In genomic region chr2:58035635-58036034, GRCm38 (mm10) we compare ENCODE assay signal across 24 mouse cellular contexts. TPM values are rescaled to one million over a fixed set of nuclear protein-coding genes. Genes with fewer than 3 reads are reported as not detected.
DNase-seq lines count a peak whose midpoint lies in the region; ATAC-seq lines count a peak whose summit lies in the region.
"Had no signal": no experiment of that assay in that cellular context is flagged by ENCODE, and none has a peak within 500 bp of the region (broad histone marks: within the 10 kb centered on the region; RNA-seq: fewer than 3 reads in every experiment).

No protein-coding gene starts in this region.

- no peak overlapping the region for H3K4me3 ChIP-seq in liver, embryonic 11.5 days (ENCODE audit: low read depth, low read length)
- peak overlapping the region; percentile 80 for H3K4me3 ChIP-seq in megakaryocyte, embryonic 14.5 days (replicated peaks)
- H3K4me3 ChIP-seq: embryonic facial prominence, embryonic 12.5 days; heart, embryonic 10.5 days; hindbrain, embryonic 13.5 days had no signal

- no peak overlapping the region for H3K9ac ChIP-seq in liver, embryonic 11.5 days (ENCODE audit: low read depth, low read length)
- H3K9ac ChIP-seq: embryonic facial prominence, embryonic 12.5 days; forebrain, postnatal 0 days; hindbrain, embryonic 13.5 days had no signal

- 37% methylated on average over 4 of the region's 4 CpGs for WGBS in liver, embryonic 11.5 days

- no peaks in the 10 kb centered on the region for H3K9me3 ChIP-seq in liver, embryonic 11.5 days (ENCODE audit: control insufficient read depth, low read length)
- no peaks in the 10 kb centered on the region for H3K9me3 ChIP-seq in megakaryocyte, embryonic 14.5 days
- H3K9me3 ChIP-seq: embryonic facial prominence, embryonic 12.5 days; heart, embryonic 10.5 days; hindbrain, embryonic 13.5 days had no signal

- peak; percentile 83 for ATAC-seq in liver, embryonic 11.5 days (replicated peaks; ENCODE audit: low FRiP score)
- ATAC-seq in monocyte, adult 5-6 weeks (replicated peaks; ENCODE audit: insufficient number of reproducible peaks, low FRiP score, low TSS enrichment, poor library complexity, severe bottlenecking): no peak
- ATAC-seq: forebrain, postnatal 0 days had no signal

- no peaks in the 10 kb centered on the region for H3K36me3 ChIP-seq in liver, embryonic 11.5 days (ENCODE audit: control insufficient read depth, insufficient read depth, low read length)
- no peaks in the 10 kb centered on the region for H3K36me3 ChIP-seq in megakaryocyte, embryonic 14.5 days (replicated peaks; ENCODE audit: low read length)
- H3K36me3 ChIP-seq: embryonic facial prominence, embryonic 12.5 days; heart, embryonic 10.5 days; hindbrain, embryonic 13.5 days had no signal

- H3K27me3 ChIP-seq in liver, embryonic 11.5 days (replicated peaks; ENCODE audit: control insufficient read depth, insufficient read depth, low read length): no peaks in the 10 kb centered on the region
- H3K27me3 ChIP-seq in megakaryocyte, embryonic 14.5 days (replicated peaks): peaks cover 3% of the 10 kb centered on the region
- H3K27me3 ChIP-seq: CH12.LX; embryonic facial prominence, embryonic 12.5 days; hindbrain, embryonic 13.5 days had no signal

- H3K27ac ChIP-seq in liver, embryonic 11.5 days (ENCODE audit: low read depth, low read length): no peak overlapping the region
- H3K27ac ChIP-seq: embryonic facial prominence, embryonic 12.5 days; heart, embryonic 10.5 days; hindbrain, embryonic 13.5 days had no signal

- DNase-seq in 416B (ENCODE audit: low read depth): peak; percentile 83
- peak; percentile 25 for DNase-seq in c-Kit-positive CD71-negative TER-119-negative erythroid progenitor cells, embryonic 14.5 days (ENCODE audit: low read depth)
- DNase-seq in liver, embryonic 11.5 days (ENCODE audit: low spot score): no peak
- no peak for DNase-seq in left cerebral cortex, postnatal 36 days (ENCODE audit: low spot score in 2 of 2)
- DNase-seq in lung, postnatal 4 days: no peak
- no peak for DNase-seq in gastrocnemius, adult 8-10 months (ENCODE audit: low spot score in 2 of 2)
- DNase-seq: adrenal gland, adult 8-10 months; adrenal gland, postnatal 36 days; cerebellum, adult 11 months; cerebellum, adult 8-10 months; cerebellum, postnatal 14 days; forebrain, postnatal 0 days; gastrocnemius, postnatal 36 days; heart, adult 18-20 months; heart, postnatal 10 days; heart, postnatal 4 days had no signal

- no peaks in the 10 kb centered on the region for H3K4me1 ChIP-seq in liver, embryonic 11.5 days (replicated peaks; ENCODE audit: control insufficient read depth, insufficient read depth, low read length)
- H3K4me1 ChIP-seq in megakaryocyte, embryonic 14.5 days: peaks cover 20% of the 10 kb centered on the region
- H3K4me1 ChIP-seq: embryonic facial prominence, embryonic 12.5 days; heart, embryonic 10.5 days; hindbrain, embryonic 13.5 days had no signal

- no peak overlapping the region for H3K4me2 ChIP-seq in liver, embryonic 11.5 days
- H3K4me2 ChIP-seq: embryonic facial prominence, embryonic 12.5 days; hindbrain, embryonic 13.5 days had no signal

- intact Hi-C loops in left cerebral cortex, postnatal 36 days (cut with DNase I): no loop called here

RNA-seq across cellular contexts. Expression of gene Ermn, which starts 17.0 kb away (rescaled TPM):
- polyA plus RNA-seq in liver, embryonic 11.5 days (2014; fragmentation: Nextera tagmentation; extraction: Ambion mirVana): not detected in 2 replicates
- polyA plus RNA-seq in megakaryocyte, embryonic 14.5 days (2012; ENCODE audit: insufficient read depth, low replicate concordance): not detected in 2 replicates
- total RNA-seq in left cerebral cortex, postnatal 36 days (2021): 10 to 100 TPM; 18.9 to 24.7 TPM
- not detected in 3 replicates for total RNA-seq in monocyte, adult 5-6 weeks (2017)
- not detected for total RNA-seq in gastrocnemius, adult 8-10 months (2022)
- total RNA-seq: adrenal gland, adult 8-10 months; adrenal gland, postnatal 36 days; gastrocnemius, adult 18-20 months; gastrocnemius, postnatal 36 days; heart, adult 18-20 months; heart, postnatal 10 days; heart, postnatal 4 days had no signal
- polyA plus RNA-seq: heart, embryonic 10.5 days; heart, embryonic 14.5 days had no signal

RNA-seq across cellular contexts. Expression of gene Galnt5, which starts 38.0 kb away (rescaled TPM):
- 0.09 and 0.16 TPM in 2 replicates for polyA plus RNA-seq in liver, embryonic 11.5 days (2014; fragmentation: Nextera tagmentation; extraction: Ambion mirVana)
- polyA plus RNA-seq in megakaryocyte, embryonic 14.5 days (2012; ENCODE audit: insufficient read depth, low replicate concordance): not detected in 2 replicates
- total RNA-seq in left cerebral cortex, postnatal 36 days (2021): not detected
- total RNA-seq in monocyte, adult 5-6 weeks (2017): not detected in 3 replicates
- 1 to 10 TPM; 1.1 to 1.5 (median 1.2) TPM for total RNA-seq in gastrocnemius, adult 8-10 months (2022)
- total RNA-seq: adrenal gland, adult 8-10 months; CH12.LX had no signal
- polyA plus RNA-seq: hindbrain, embryonic 13.5 days had no signal

Comparison
In these comparisons a context has a peak if more than half of its experiments do, and no peak if none do; other contexts are left out.
1. DNase-seq: peak in 416B (single experiment) and c-Kit-positive CD71-negative TER-119-negative erythroid progenitor cells, embryonic 14.5 days (single experiment); none in liver, embryonic 11.5 days (single experiment), left cerebral cortex, postnatal 36 days (0 of 2), lung, postnatal 4 days (0 of 2) and gastrocnemius, adult 8-10 months (0 of 2).
2. RNA of gene Ermn, which starts 17.0 kb away (total RNA-seq): 18.9 to 24.7 TPM in left cerebral cortex, postnatal 36 days; not detected in monocyte, adult 5-6 weeks and not detected in gastrocnemius, adult 8-10 months; every median in the first group is over 10 times any median in the second.